Mouse (Mus musculus) lung, postnatal 0 days (tissue): ENCODE measurements at regions not wholly inside any gene's neighbourhood (a gene's known extent, or its start where the extent isn't known, plus 50 kb on each side); places are given as distances from the start of the nearest gene placed in this dataset.

Experiments used
- CTCF ChIP-seq: IDR thresholded peaks from 2 replicates; pipeline ENCODE4 v1.5.1; 2016; ENCODE audit warnings: antibody characterized with exemption, mild to moderate bottlenecking
- EP300 ChIP-seq: IDR thresholded peaks from 2 replicates; pipeline ENCODE4 v1.6.1; 2016; ENCODE audit warnings: antibody characterized with exemption, mild to moderate bottlenecking, control low read depth

DNA sequence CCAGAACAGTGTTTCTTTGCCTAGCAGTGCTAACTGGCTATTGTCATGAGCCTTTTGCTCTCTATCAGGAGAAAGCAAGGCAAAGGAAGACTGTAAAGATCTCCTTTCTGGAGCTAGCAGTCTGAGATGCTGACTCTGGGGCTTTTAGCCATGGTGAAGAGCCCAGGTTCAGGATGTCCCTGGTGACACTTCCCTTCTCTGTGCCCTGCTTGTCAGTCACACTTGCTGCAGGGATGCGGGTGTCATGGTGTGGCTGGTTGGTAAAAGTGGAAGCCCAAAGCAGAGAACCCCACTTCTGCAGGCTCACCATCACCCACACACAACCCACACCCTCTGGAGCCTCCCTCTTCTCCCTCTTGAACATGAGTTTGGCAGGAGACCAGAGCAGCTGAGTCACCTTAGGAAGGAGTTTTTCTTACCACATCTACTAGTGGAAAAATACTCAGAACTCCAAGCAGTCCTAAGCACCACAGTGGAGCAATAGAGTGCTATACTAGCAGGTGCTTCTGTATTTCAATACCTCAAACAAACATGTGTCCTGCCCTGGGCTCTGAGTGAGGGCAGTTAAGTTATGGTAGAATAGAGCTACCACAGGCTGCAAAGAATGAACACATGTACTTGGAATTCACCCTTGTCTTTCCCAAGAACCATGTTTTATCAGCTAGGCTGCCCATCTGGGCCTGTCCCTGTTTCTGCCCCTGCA is 178.3 kb upstream of the Cadps start:
- no peak for TF ChIP-seq CTCF
- TF ChIP-seq EP300: no peak
